Mouse (Mus musculus) adrenal gland, adult 18-20 months (tissue): ENCODE results near the gene Dpf3. TPM values are rescaled to one million over a fixed set of nuclear protein-coding genes. Genes with fewer than 3 reads are reported as not detected.

Source experiments
- DNase-seq, 2 experiments: peaks; one replicate each; pipeline ENCODE4 v3.0.0; 2021 to 2022; ENCODE audit warnings: low spot score in 2 of 2
- total RNA-seq, 2 experiments: library from RNA; stranded (reverse); gene quantifications; 1 replicate in 1 of 2; 2 replicates in 1 of 2; pipeline ENCODE4 v1.2.3; 2021

Gene Dpf3
- total RNA-seq, 2 experiments from 2014 or later, result 7.3 to 7.7 TPM

GRCm38 (mm10) chr12:83227014-83227413, 260.5 kb downstream of the Dpf3 start:
- no peak for DNase-seq

GRCm38 (mm10) chr12:83220964-83221363, 266.6 kb downstream of the Dpf3 start:
- no peak for DNase-seq

GRCm38 (mm10) chr12:83213879-83214341, 273.6 kb downstream of the Dpf3 start:
- DNase-seq, result no peak

GRCm38 (mm10) chr12:83211976-83212375, 275.5 kb downstream of the Dpf3 start:
- DNase-seq, result no peak

- no peak for DNase-seq
Observed at GRCm38 (mm10) chr12:83211146-83211822, 276.2 kb downstream of the Dpf3 start.

- DNase-seq, result no peak
Observed at GRCm38 (mm10) chr12:83210735-83211134, 276.8 kb downstream of the Dpf3 start.

GRCm38 (mm10) chr12:83210294-83210693, 277.2 kb downstream of the Dpf3 start:
- DNase-seq, result no peak

- DNase-seq, result peak; percentile 15 to 27
Observed at GRCm38 (mm10) chr12:83209461-83209860, 278.1 kb downstream of the Dpf3 start.

- DNase-seq, result no peak
Observed at GRCm38 (mm10) chr12:83208841-83209240, 278.7 kb downstream of the Dpf3 start.

GRCm38 (mm10) chr12:83208011-83208410, 279.5 kb downstream of the Dpf3 start:
- no peak for DNase-seq

- DNase-seq, result no peak
Observed at GRCm38 (mm10) chr12:83207481-83207880, 280.0 kb downstream of the Dpf3 start.

- DNase-seq, result no peak
Observed at GRCm38 (mm10) chr12:83206866-83207265, 280.6 kb downstream of the Dpf3 start.

- DNase-seq, result no peak
Observed at GRCm38 (mm10) chr12:83204361-83204760, 283.2 kb downstream of the Dpf3 start.

- no peak for DNase-seq
Observed at GRCm38 (mm10) chr12:83201674-83202073, 285.8 kb downstream of the Dpf3 start.

GRCm38 (mm10) chr12:83180561-83180960, 307.0 kb downstream of the Dpf3 start:
- no peak for DNase-seq

- no peak for DNase-seq
Observed at GRCm38 (mm10) chr12:83179860-83180259, 307.7 kb downstream of the Dpf3 start.

- no peak for DNase-seq
Observed at GRCm38 (mm10) chr12:83178770-83179169, 308.7 kb downstream of the Dpf3 start.

GRCm38 (mm10) chr12:83169495-83170209, 317.9 kb downstream of the Dpf3 start:
- DNase-seq, result no peak

- no peak for DNase-seq
Observed at GRCm38 (mm10) chr12:83168310-83168709, 319.2 kb downstream of the Dpf3 start.

GRCm38 (mm10) chr12:83165058-83165457, 322.5 kb downstream of the Dpf3 start:
- DNase-seq, result no peak
